Mouse (Mus musculus) hindbrain, embryonic 11.5 days (tissue): ENCODE results near the gene Agrn. TPM values are rescaled to one million over a fixed set of nuclear protein-coding genes. Genes with fewer than 3 reads are reported as not detected.

ENCODE experiments used
- ATAC-seq: fragments of 200-750 bp; cut with Nextera tagmentation; 2 replicates; pipeline ENCODE4 v1.8.0; 2017; ENCODE audit warnings: mild to moderate bottlenecking, moderate TSS enrichment, moderate library complexity; ENCODE audit not compliant: low FRiP score
- DNase-seq: peaks from one replicate; pipeline ENCODE4 v3.0.0-alpha.2; 2015; ENCODE audit warnings: low spot score
- H3K27ac ChIP-seq: fragments of 300-500 bp; sonication (generic); 2 replicates; pipeline ENCODE4 v1.5.1; 2014; ENCODE audit warnings: mild to moderate bottlenecking, low read depth, low read length
- H3K27me3 ChIP-seq: fragments of 300-500 bp; sonication (generic); 2 replicates; pipeline ENCODE4 v1.6.1; 2014; ENCODE audit warnings: mild to moderate bottlenecking, low read length, moderate library complexity, mixed read lengths; ENCODE audit not compliant: control insufficient read depth, insufficient read depth
- H3K36me3 ChIP-seq: fragments of 300-500 bp; sonication (generic); 2 replicates; pipeline ENCODE4 v1.6.1; 2014; ENCODE audit warnings: mild to moderate bottlenecking, low read length, moderate library complexity, mixed read lengths; ENCODE audit not compliant: control insufficient read depth, insufficient read depth
- H3K4me1 ChIP-seq: fragments of 300-500 bp; sonication (generic); replicated peaks from 2 replicates; pipeline ENCODE4 v1.6.1; 2014; ENCODE audit warnings: low read length, mixed read lengths; ENCODE audit not compliant: control insufficient read depth, insufficient read depth
- H3K4me2 ChIP-seq: fragments of 300-500 bp; sonication (generic); replicated peaks from 2 replicates; pipeline ENCODE4 v1.6.1; 2014; ENCODE audit warnings: mild to moderate bottlenecking, low read depth, low read length
- H3K4me3 ChIP-seq: fragments of 300-500 bp; sonication (generic); 2 replicates; pipeline ENCODE4 v1.5.1; 2014; ENCODE audit warnings: low read depth, low read length
- H3K9ac ChIP-seq: fragments of 300-500 bp; sonication (generic); 2 replicates; pipeline ENCODE4 v1.6.1; 2014; ENCODE audit warnings: low read depth, low read length
- H3K9me3 ChIP-seq: fragments of 300-500 bp; sonication (generic); 2 replicates; pipeline ENCODE4 v1.6.1; 2016; ENCODE audit warnings: low read length; ENCODE audit not compliant: control insufficient read depth
- WGBS: fragments of 180-500 bp; shearing (Covaris S2); extraction: QIAGEN DNeasy Blood & Tissue Kit; methylation state at CpG from one replicate; pipeline ENCODE4 v1.1.7; 2014; 5-methylcytosine and 5-hydroxymethylcytosine counted together
- polyA plus RNA-seq: library from polyadenylated mRNA; unstranded; fragments of >200 nt; fragmentation: Nextera tagmentation; extraction: Ambion mirVana; gene quantifications from 2 replicates; pipeline ENCODE4 v1.2.1, GENCODE M21; 2014

Gene Agrn
- polyA plus RNA-seq, 1 experiment from 2014 or later = 79.7 TPM

DNA sequence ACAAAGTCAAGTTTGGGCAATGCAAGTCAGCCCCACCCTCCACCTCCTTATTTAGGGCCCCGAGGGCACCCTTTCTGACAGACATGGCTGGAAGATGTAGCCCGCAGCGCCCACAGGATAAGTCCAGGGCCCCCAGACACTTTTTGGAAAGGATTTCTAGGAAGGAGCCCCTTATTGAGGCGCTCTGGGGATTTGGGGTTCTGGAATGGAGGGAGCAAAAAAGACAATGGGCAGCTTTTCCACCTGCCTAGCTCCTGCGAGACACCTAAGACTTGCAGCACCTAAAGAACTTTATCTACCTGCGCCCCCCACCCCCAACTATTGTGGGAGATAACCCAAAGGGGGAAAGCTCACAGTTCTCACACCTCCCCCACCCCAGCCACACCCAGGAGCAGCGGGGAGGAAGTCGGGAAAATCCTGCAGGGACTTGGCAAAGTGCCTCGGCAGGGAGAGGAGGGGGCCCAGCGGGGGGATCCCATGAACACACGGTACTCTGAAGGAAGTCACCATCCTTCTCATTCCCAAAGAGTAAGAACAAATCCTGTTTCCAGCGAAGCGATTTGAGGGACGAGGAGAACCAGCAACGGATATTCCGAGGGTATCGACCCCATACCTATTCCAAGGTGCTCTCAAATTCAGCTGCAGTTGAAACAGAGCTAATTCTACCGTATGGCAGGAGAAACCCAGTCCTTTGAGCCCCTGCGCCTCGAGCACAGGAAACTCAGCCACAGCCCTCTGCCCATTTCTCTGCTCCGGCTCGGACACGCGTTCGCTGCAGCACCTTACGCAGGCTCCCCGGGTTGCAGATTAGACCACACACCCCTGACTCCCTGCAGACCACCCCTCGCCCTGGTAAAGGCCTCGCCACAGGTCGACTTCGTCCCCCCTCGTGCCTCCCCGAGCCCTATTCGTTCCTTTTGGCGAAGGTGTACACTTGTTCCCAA lies 1.1 kb downstream of the Agrn start:
- peaks cover 9% of the 10 kb centered on the region for H3K4me1 ChIP-seq
- H3K27me3 ChIP-seq = no peaks in the 10 kb centered on the region
- H3K9me3 ChIP-seq = no peaks in the 10 kb centered on the region
- H3K4me3 ChIP-seq = peak overlapping the region; percentile 96
- DNase-seq = peak; percentile 62
- peak overlapping the region; percentile 95 for H3K27ac ChIP-seq
- H3K36me3 ChIP-seq = no peaks in the 10 kb centered on the region
- 3% methylated on average over 35 of the region's 35 CpGs for WGBS
- peak; percentile 6; the same call in 1 of the 2 replicates for ATAC-seq
- peak overlapping the region; percentile 86 for H3K4me2 ChIP-seq
- H3K9ac ChIP-seq = peak overlapping the region; percentile 94

DNA sequence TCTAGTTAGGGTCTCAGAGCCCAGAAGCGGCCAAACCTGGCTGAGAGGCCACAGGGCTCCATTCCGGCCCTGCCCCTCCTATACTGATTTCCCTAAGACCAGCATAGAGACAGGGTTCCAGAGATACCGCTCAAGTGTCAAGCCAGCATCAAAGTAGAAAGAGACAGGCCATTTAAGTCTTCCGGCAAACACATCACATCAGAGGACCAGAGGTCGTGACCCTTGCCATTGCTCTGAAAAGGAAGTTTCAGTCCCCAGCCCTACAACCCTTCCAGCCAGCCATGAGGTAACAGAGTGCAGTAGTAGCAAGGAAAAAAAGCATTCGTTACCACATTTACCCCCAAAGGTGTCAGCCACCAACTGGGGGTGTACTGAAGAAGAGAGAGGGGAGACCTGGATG lies 2.9 kb downstream of the Agrn start:
- no peak for DNase-seq
- Histone ChIP-seq H3K9ac (no peak overlapping the region), H3K27ac (no peak overlapping the region), H3K4me1 (peaks cover 25% of the 10 kb centered on the region), H3K4me2 (peak overlapping the region; percentile 3), H3K9me3 (no peaks in the 10 kb centered on the region), H3K27me3 (no peaks in the 10 kb centered on the region; the same call in 1 of the 2 replicates), H3K36me3 (no peaks in the 10 kb centered on the region), H3K4me3 (no peak overlapping the region)
- WGBS = 21% methylated on average over 6 of the region's 6 CpGs
- no peak for ATAC-seq

DNA sequence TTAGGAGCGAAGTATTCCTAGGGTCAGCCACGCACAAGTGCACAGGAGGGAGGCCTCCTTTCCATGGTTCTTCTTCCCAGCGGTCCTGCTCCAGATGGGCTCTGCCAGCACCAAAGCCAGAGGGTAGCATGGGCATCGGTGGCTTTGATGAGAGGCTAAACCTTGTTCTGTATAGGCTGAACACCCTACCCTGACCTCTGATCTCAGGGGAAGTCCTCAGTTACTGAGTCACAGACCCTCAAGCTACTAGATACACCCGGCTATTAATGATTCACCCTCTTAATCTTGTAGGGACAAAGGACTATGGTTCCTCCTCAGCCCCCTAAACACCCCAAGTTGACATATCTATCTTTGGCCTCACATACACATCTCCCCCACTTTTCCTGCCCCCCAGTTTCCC lies 3.4 kb downstream of the Agrn start:
- Histone ChIP-seq H3K9ac (no peak overlapping the region), H3K36me3 (no peaks in the 10 kb centered on the region), H3K27ac (no peak overlapping the region), H3K4me1 (peaks cover 30% of the 10 kb centered on the region), H3K9me3 (no peaks in the 10 kb centered on the region), H3K4me2 (peak overlapping the region; percentile 3), H3K4me3 (no peak overlapping the region), H3K27me3 (no peaks in the 10 kb centered on the region; the same call in 1 of the 2 replicates)
- WGBS = 48% methylated on average over 5 of the region's 5 CpGs
- ATAC-seq (no peak), DNase-seq (no peak)

DNA sequence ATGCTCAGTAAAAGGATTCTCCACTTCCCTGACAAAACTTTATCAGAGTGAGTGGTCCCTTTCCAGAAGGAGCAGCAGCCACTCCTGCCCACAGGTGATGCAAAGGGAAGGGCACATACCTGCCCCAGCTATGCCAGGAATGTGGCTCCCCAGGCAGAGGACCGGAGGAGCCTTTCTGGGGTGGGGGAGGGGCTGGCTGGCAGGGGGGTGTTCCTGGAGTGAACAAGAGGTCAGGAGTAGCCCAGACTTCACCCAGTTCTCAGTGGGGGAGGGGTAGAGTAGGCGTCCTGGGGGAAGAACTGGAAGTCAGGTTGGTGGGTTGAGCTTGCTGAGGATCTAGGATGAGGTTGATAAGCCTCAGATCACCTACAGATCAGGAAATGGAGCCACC lies 4.1 kb downstream of the Agrn start:
- Histone ChIP-seq H3K4me3 (no peak overlapping the region), H3K9ac (no peak overlapping the region), H3K27ac (no peak overlapping the region), H3K36me3 (no peaks in the 10 kb centered on the region), H3K4me2 (no peak overlapping the region), H3K4me1 (peaks cover 37% of the 10 kb centered on the region), H3K27me3 (no peaks in the 10 kb centered on the region; the same call in 1 of the 2 replicates), H3K9me3 (no peaks in the 10 kb centered on the region)
- WGBS = 16% methylated on average over 2 of the region's 2 CpGs
- DNase-seq (no peak), ATAC-seq (no peak)

DNA sequence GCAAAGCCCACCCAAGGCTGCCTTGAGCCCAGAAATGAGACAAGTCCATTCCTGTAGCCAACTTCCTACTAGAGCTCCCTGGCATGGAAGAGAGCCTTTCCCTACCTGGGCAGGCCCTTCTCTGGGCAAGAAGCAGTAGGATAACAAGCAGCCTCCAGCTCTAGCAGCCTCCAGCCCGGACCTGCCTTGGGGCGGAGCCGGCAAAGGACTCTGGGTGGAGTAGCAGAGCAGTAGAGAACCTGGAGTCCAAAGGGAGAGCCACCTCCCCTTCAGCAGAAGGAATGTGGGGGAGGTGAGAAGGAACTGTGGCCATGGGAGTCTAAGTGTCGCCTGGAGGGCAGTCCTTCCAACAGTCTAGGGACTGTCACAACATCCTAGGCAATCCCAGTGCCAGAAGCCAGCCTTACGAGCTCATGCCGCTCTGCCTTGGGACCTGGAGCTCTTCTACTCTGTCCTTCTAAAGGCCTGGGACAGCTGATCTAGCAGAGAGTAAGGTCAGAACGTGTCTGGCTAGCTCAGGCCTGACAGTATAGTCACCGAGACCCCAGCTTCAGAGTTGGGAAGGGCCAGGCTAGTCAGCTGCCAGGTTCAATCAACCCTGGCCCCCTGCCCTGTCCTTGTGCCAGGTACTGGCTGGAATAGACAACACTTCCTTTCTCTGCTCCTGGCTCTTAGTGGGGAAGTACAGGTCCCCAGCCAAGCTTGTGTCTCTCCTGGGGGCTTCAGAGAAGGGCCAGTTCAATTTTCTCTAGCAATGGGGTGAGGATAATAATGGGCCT lies 4.7 kb downstream of the Agrn start:
- no peak overlapping the region for H3K27ac ChIP-seq
- H3K4me2 ChIP-seq = no peak overlapping the region
- no peaks in the 10 kb centered on the region; the same call in 1 of the 2 replicates for H3K27me3 ChIP-seq
- no peaks in the 10 kb centered on the region for H3K36me3 ChIP-seq
- 56% methylated on average over 8 of the region's 8 CpGs for WGBS
- no peaks in the 10 kb centered on the region for H3K9me3 ChIP-seq
- peaks cover 39% of the 10 kb centered on the region for H3K4me1 ChIP-seq
- no peak overlapping the region for H3K4me3 ChIP-seq
- ATAC-seq (no peak), DNase-seq (no peak)
- H3K9ac ChIP-seq = no peak overlapping the region

DNA sequence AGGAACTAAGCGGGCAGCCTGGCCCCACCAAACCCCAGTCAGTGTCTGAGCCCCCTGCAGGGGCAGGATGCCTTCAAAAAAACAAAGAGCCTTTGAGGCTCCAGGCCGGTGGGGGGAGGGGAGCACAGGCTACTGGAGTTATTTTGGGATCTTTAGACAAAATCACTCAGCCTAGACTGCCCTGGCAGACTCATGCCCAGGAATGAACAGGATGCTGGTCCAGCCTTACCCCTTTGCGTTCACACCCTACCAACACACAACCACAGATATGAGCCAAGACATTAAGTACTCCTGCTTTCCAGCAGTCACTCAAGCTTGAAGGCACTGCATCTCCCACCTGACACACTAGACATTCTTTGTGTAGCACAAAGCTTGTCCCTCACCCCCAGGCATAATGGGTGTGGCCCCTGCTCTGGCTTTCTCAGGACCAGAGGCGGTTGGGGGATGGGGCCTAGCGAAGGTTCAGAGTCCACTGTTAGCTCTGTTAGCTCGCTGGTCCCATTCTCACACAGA lies 8.4 kb downstream of the Agrn start:
- peak; percentile 72 for ATAC-seq
- Histone ChIP-seq H3K4me3 (no peak overlapping the region), H3K36me3 (no peaks in the 10 kb centered on the region)

DNA sequence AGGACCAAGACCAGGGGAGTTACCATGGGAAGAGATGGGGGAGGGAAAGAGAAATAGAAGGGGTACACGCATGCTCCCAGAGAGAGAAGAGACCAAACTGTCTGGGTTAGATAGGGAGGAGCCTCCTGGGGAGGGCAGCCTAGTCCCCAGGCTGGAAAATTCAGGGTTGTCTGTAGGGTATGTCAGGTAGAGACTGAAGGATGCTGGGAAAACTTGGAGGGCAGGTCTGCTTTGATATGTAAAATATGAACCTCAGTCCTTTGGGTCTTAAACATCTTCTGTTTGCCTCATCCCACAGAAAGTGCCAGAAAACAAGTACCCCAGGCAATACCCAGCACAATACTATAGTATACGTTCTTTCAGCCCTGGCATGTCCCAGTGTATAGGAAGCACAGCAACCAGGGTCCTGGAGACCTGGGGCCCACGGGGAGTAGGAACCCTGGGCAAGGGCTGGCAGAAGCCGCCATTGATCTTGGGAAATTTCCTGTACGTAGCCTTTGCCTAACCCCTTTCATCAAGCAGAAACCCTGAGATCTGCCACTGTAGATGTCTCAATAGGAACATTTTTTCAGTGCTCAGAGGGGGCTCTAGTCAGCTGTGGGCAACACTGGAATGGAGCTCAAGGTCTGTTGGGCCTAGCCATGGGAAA lies 9.0 kb downstream of the Agrn start:
- DNase-seq (no peak), ATAC-seq (peak; percentile 2; the same call in 1 of the 2 replicates)
- WGBS = 24% methylated on average over 5 of the region's 5 CpGs
- Histone ChIP-seq H3K4me3 (no peak overlapping the region), H3K9me3 (no peaks in the 10 kb centered on the region), H3K36me3 (no peaks in the 10 kb centered on the region), H3K27me3 (no peaks in the 10 kb centered on the region; the same call in 1 of the 2 replicates), H3K4me2 (no peak overlapping the region; the same call in 1 of the 2 replicates), H3K9ac (no peak overlapping the region; the same call in 1 of the 2 replicates), H3K27ac (peak overlapping the region; percentile 91), H3K4me1 (peaks cover 56% of the 10 kb centered on the region)

More for the DNA sequence above, 8.4 kb downstream of the Agrn start:
- H3K27ac ChIP-seq = peak overlapping the region; percentile 91
- H3K9ac ChIP-seq = peak overlapping the region; percentile 43
- DNase-seq = peak; percentile 81
- H3K9me3 ChIP-seq = no peaks in the 10 kb centered on the region
- H3K27me3 ChIP-seq = no peaks in the 10 kb centered on the region; the same call in 1 of the 2 replicates
- H3K4me1 ChIP-seq = peaks cover 58% of the 10 kb centered on the region
- peak overlapping the region; percentile 28 for H3K4me2 ChIP-seq
- WGBS = 9% methylated on average over 6 of the region's 6 CpGs
